Mouse (Mus musculus) erythroblast, embryonic 14.5 days (primary cell): Measurements from ENCODE around the gene Cmc1.

Experiments
- GATA1 ChIP-seq: IDR thresholded peaks from 2 replicates; pipeline ENCODE4 v1.6.1; 2012; ENCODE audit warnings: low read length, inconsistent platforms, mixed read lengths
- TAL1 ChIP-seq: IDR thresholded peaks from 3 replicates; pipeline ENCODE4 v1.6.1; 2012; ENCODE audit warnings: low read length, inconsistent platforms, mixed read lengths

- no peak for TF ChIP-seq TAL1
- no peak for TF ChIP-seq GATA1
Measured at GRCm38 (mm10) chr9:118110360-118110710, 39.6 kb downstream of the Cmc1 start.
